Mouse (Mus musculus): ENCODE results near the gene Acmsd. TPM values are rescaled to one million over a fixed set of nuclear protein-coding genes. Genes with fewer than 3 reads are reported as not detected.
A peak's percentile ranks its signal among the peaks of the same experiment; 100 is the strongest.
"Not testable (repeated sequence)": the region's sequence is repeated elsewhere in the genome, so short reads cannot be mapped to it uniquely, and the experiment has no call there.

Gene Acmsd
- total RNA-seq (2021), result under 1 TPM in 1 of 2 experiments, not detected in 1; 0.39 TPM

- DNase-seq (ENCODE audit: low spot score), result no peak
- intact Hi-C loops (cut with DNase I), result no loop called here
Measured at GRCm38 (mm10) chr1:127729096-127729495, at the start of gene Acmsd. Gene Acmsd, plus strand, starts transcription at chr1:127729413.

- no peak for DNase-seq (ENCODE audit: low spot score)
- intact Hi-C loops (cut with DNase I), result loop anchor here (2.0 kb wide), 1 partner anchor 179 kb away; no protein-coding TSS in a partner anchor
Measured at GRCm38 (mm10) chr1:127679498-127680133, 49.6 kb upstream of the Acmsd start, which contains the start of gene Tmem163. Gene Tmem163, minus strand, starts transcription at chr1:127679548.

- intact Hi-C loops (cut with DNase I), result loop anchor here (2.0 to 5.0 kb wide), 2 partner anchors 70 to 199 kb away; no protein-coding TSS in a partner anchor
- no peak for DNase-seq (ENCODE audit: low spot score)
Measured at GRCm38 (mm10) chr1:127696533-127696932, 32.7 kb upstream of the Acmsd start.

GRCm38 (mm10) chr1:127702187-127702586 is 27.0 kb upstream of the Acmsd start:
- no peak for DNase-seq (ENCODE audit: low spot score)

GRCm38 (mm10) chr1:127706269-127706668 is 22.9 kb upstream of the Acmsd start:
- intact Hi-C loops (cut with DNase I), result no loop called here

More at GRCm38 (mm10) chr1:127702187-127702586, 27.0 kb upstream of the Acmsd start:
- intact Hi-C loops (cut with DNase I), result no loop called here

GRCm38 (mm10) chr1:127716441-127716840 is 12.8 kb upstream of the Acmsd start:
- DNase-seq (ENCODE audit: low spot score), result peak; percentile 1
- intact Hi-C loops (cut with DNase I), result no loop called here

More at GRCm38 (mm10) chr1:127706269-127706668, 22.9 kb upstream of the Acmsd start:
- no peak for DNase-seq (ENCODE audit: low spot score)

GRCm38 (mm10) chr1:127718290-127718689 is 10.9 kb upstream of the Acmsd start:
- intact Hi-C loops (cut with DNase I), result no loop called here
- no peak for DNase-seq (ENCODE audit: low spot score)

GRCm38 (mm10) chr1:127723596-127723995 is 5.6 kb upstream of the Acmsd start:
- no peak for DNase-seq (ENCODE audit: low spot score)
- intact Hi-C loops (cut with DNase I), result no loop called here

- DNase-seq (ENCODE audit: low spot score), result no peak
- intact Hi-C loops (cut with DNase I), result loop anchor here (2.0 kb wide), 1 partner anchor 26 kb away; no protein-coding TSS in a partner anchor
Measured at GRCm38 (mm10) chr1:127731086-127731485, 1.9 kb downstream of the Acmsd start.

GRCm38 (mm10) chr1:127732435-127732834 is 3.2 kb downstream of the Acmsd start:
- intact Hi-C loops (cut with DNase I), result no loop called here
- DNase-seq (ENCODE audit: low spot score), result no peak

GRCm38 (mm10) chr1:127732841-127733240 is 3.6 kb downstream of the Acmsd start:
- DNase-seq (ENCODE audit: low spot score), result no peak
- intact Hi-C loops (cut with DNase I), result no loop called here

- no peak for DNase-seq (ENCODE audit: low spot score)
- intact Hi-C loops (cut with DNase I), result no loop called here
Measured at GRCm38 (mm10) chr1:127735356-127735755, 6.1 kb downstream of the Acmsd start.

- no peak for DNase-seq (ENCODE audit: low spot score)
- intact Hi-C loops (cut with DNase I), result no loop called here
Measured at GRCm38 (mm10) chr1:127750401-127751102, 21.3 kb downstream of the Acmsd start.

GRCm38 (mm10) chr1:127755806-127756205 is 26.6 kb downstream of the Acmsd start:
- DNase-seq (ENCODE audit: low spot score), result no peak
- intact Hi-C loops (cut with DNase I), result loop anchor here (2.0 kb wide), 1 partner anchor 25 kb away; no protein-coding TSS in a partner anchor

- intact Hi-C loops (cut with DNase I), result loop anchor here (2.0 kb wide), 1 partner anchor 26 kb away; no protein-coding TSS in a partner anchor
Measured at GRCm38 (mm10) chr1:127756331-127757163, 27.3 kb downstream of the Acmsd start.

GRCm38 (mm10) chr1:127757164-127757545 is 27.9 kb downstream of the Acmsd start:
- DNase-seq (ENCODE audit: low spot score), result not testable (repeated sequence)
- intact Hi-C loops (cut with DNase I), result loop anchor here (2.0 kb wide), 1 partner anchor 26 kb away; no protein-coding TSS in a partner anchor

More at GRCm38 (mm10) chr1:127756331-127757163, 27.3 kb downstream of the Acmsd start:
- no peak for DNase-seq (ENCODE audit: low spot score)

- intact Hi-C loops (cut with DNase I), result loop anchor here (1.0 kb wide), 1 partner anchor 265 kb away; no protein-coding TSS in a partner anchor
- DNase-seq (ENCODE audit: low spot score), result no peak
Measured at GRCm38 (mm10) chr1:127765468-127765867, 36.3 kb downstream of the Acmsd start.

- DNase-seq (ENCODE audit: low spot score), result no peak
- intact Hi-C loops (cut with DNase I), result loop anchor here (2.0 kb wide), 1 partner anchor 70 kb away; no protein-coding TSS in a partner anchor
Measured at GRCm38 (mm10) chr1:127766741-127767140, 37.5 kb downstream of the Acmsd start.

GRCm38 (mm10) chr1:127773198-127773802 is 44.1 kb downstream of the Acmsd start:
- intact Hi-C loops (cut with DNase I), result loop anchor here (5.0 kb wide), 3 partner anchors 94 to 469 kb away; partner anchors contain the start of genes R3hdm1, Rab3gap1, Ubxn4 and Zranb3
- DNase-seq (ENCODE audit: low spot score), result no peak
